Mouse (Mus musculus) urinary bladder, postnatal 14 days (tissue): ENCODE measurements at regions not wholly inside any gene's neighbourhood (a gene's known extent, or its start where the extent isn't known, plus 50 kb on each side); places are given as distances from the start of the nearest gene placed in this dataset.

ENCODE experiments used
- DNase-seq: peaks from one replicate; pipeline ENCODE4 v3.0.0; 2021; ENCODE audit warnings: low spot score

DNA sequence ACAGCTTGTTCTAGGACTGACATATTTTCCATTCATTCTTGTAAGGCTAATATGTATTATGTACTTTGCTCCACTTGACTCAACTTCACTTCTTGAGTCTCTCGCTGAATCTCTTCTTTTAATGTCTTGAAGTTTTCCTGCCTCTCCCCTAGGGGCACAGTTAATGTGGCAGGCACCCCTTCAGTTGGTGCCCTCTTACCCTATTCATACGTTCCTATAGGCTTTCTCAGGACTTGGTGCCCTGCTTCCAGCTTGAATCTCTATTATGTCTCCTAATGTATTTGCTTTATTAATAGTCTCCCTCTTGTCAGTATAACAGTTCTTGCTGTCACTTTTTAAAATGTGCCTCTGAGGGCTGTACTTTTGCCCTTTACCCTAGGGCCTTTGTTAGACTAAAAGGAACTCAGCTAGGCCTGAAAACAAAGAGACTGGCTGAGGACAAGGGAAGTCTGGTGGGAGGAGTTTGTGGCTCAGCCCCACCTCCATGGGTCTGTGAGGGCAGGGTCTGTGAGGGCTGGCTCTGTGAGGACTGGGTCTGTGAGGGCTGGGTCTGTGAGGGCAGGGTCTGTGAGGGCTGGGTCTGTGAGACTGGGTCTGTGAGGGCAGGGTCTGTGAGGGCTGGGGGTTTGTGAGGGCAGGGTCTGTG, 362.9 kb upstream of the Nr5a2 start:
- DNase-seq = no peak

DNA sequence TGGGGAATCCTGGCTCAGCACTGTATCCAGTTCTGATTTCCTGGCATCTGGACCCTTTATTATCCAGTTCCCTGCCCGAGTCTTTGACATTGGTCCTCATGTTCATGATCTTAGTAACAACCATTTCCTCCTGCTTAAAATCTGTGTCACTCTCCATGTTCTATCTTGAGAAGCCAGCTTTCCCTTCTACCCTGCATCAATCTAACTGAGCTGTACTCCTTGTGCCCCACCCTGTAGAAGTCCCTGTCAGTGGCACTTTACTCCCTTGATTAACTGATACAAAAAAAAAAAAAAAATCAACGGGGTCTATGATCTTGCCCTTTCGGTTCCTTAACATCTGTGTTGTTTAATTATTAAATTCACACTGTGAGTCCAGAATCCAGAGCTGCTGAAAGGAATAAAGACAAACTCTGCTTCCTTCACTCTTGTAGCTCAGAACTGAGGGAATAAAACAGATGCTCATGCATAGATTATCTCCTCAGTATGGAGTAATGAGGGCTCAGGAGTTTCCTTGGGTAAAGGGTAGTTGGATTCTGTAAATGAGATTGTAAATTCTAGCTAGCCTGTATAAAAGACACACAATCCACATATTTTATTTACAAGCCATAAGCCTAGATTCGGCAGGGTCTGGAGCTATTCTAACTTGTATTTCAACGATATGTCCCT, 342.6 kb upstream of the Nr5a2 start:
- no peak for DNase-seq

DNA sequence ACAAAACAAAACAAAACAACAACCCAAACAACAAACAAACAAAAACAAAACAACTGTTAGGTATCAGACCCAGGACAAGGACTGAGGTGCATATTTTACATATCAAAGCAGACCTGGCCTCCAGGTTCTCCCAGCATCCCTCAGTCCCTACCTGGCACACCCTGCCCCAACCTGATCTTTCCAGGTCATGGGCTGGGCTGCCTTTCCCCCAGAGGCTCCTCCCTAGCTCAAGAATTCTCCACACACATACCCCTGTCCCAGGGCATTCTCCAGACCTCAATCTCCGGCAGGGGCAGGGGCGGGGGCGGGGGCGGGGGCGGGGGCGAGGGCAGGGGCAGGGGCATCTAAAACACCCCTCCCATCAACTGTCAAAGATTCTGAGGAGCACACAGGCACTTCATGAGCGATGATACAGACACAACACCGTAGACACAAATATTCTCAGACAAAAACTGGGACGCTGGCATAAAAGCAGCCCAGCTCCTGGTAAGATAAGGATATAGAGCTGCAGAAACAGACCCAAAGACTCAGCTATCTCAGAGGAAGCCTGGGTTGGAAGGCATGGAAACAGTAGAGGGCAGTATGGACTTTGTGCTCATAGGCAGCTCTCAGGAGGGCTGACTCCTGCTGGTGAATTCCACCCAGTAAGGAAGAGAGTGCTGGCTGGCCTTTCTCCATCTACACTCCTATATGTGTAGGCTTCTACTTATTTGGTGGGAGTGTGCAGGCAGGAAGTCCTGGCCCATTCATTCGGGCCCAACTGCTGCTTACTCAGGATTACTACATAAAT, 337.7 kb upstream of the Nr5a2 start:
- DNase-seq = no peak

DNA sequence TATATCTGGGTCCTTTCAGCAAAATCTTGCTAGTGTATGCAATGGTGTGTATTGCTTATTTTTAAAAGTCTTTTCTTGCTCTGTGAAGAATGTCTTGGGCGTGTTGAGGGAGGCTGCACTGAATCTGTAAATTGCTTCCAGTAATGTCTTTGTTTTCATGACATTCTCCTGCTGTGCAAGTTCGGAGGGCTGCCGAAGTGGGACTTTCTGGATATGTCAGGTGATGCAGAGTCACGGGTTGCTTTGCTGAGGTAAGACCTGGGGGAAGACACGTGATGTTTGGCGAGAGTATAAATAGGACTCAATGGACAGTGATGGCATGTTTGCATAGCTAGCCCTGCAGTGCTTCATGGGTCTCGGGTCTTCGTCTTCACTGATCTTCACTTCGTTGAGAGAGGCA, 329.2 kb upstream of the Nr5a2 start:
- DNase-seq = no peak

DNA sequence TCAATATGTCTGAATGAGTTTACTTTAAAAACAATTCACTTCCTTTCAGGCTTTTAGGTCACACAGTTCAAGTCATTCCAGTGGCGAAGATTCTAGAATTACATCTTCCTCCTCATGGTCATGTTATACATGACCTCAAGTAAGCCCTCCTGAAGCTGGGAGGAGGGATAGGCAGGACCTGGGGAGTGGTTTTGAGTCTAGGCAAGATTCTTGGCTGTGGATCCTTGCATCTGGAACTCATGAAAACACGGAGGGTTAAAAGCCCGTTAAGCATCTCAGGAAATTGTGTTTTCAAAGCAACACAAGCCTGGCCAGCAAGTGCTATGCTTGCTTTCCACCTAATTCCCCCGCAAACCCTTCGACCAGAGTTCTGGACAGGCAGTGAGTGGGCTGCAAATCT, 323.0 kb upstream of the Nr5a2 start:
- DNase-seq = no peak

DNA sequence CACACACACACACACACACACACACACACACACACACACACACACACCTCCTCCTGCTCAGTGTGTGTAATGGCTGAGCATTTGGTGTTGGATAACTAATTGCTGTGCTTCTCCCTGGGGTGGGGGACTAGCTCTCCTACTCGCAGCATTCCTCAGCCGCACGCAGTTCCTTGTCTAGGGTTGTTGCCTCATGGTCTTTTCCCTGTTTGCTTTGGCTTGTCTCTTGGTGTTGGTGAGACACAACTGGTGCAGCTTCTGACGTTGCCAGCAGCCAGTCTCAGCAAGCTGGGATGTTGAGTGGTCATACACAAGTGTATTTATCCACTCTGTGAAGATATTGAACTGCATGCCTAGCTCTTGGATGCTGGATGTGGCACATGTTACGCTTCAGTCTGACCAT, 322.2 kb upstream of the Nr5a2 start:
- DNase-seq = no peak

DNA sequence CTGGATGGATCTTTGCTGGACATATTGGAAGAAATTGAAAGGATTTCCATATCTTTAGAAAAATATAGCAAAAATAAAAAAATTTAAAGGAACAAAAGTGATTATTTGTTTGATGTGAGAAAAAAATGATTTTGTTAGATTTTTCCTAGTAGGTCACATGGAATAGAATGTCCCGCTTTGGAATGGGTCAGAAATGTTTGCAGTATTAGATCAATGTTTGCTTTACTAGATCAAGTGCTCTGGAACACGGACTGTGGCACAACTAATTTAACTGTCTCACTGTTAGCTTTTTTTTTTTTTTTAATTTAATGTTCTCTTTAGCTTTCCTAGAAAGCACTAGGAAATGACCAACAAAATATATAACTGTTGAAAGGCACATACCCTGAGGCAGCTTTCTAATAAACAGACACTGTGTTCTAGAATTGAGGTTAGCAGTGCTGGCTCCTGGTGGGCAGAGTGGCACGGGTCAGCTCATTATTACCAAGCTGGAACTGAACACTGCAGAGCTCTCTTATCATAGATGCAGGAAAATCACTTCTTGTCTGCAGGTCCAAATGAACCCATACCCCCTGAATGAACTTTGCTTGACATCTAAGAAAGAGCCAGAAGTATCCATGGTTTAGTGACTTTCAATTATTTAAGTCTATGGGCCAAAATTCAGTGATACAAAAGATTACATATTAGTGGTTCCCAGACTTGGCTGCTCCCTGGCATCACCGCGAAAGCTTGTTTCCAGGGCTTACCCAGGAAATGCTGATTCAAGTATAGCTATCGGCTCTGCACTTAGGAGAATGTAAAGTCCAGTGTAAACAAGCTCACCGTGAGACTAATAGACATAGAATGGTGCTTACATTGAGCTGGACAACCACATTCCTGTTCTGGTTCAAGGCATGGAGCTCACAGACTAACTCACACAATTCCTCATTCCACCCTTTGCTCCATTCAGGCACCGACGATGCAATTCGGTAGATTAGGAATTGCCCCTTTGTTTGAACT, 320.4 kb upstream of the Nr5a2 start:
- no peak for DNase-seq

DNA sequence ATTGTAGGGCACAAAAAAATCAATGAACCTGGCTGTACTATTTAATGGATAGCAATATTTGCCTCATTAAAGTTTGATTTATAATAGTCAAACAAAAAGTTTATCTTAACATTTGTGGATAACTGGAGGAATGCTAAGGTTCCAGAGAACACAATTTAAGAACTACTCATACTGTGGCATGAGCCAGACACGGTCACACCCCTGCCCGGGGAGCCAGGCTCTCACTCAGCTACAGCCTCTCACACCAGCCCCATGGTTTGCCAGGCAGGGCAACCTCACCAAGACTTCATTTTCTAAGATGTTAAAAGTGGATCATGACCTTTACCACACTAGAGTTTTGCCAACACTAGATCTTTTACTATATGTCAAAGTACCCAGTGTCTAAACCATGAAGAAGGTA, 319.7 kb upstream of the Nr5a2 start:
- DNase-seq = no peak

DNA sequence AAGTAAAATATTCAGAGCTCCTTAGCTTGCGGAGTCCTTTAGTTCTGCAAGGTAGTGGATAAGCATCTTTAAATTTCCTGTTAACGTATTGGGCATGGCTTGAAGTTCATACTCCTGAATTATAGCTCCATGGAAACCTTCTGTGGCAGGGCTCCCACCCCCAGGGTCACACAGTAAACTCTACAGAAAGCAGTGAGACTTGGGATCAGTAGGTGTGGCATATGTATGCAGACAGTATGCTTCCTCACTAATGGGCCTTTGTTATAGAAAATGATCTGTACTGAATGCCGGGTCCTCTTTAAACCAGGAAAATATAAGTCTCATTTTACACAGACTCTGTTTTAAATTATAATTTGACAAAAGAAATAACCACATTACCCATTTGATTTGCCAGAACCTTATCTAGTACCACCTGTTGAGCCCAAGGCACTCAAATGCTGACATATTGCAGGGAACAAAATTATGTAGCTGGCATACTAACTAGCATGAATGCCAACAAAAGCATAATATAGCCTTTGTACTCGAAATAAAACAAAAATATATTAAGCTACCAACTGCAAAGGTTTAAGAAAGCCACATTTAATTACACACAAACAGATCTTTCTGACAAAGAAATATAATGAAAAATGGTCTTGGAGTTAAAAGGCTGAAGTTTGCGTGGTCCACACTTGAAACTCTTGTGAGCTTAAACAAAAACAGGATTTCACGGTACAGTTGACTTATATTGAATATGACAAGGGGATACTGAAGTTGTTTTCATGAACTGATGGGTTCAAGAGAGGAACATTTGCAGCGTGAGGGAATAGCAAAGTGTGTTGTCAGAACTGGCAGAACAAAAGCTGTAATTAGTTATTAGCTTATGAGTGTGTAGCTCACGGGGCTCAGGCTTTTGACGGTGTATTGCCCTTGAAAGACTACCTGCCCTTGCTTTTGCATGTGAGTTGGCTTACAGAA, 310.7 kb upstream of the Nr5a2 start:
- no peak for DNase-seq

DNA sequence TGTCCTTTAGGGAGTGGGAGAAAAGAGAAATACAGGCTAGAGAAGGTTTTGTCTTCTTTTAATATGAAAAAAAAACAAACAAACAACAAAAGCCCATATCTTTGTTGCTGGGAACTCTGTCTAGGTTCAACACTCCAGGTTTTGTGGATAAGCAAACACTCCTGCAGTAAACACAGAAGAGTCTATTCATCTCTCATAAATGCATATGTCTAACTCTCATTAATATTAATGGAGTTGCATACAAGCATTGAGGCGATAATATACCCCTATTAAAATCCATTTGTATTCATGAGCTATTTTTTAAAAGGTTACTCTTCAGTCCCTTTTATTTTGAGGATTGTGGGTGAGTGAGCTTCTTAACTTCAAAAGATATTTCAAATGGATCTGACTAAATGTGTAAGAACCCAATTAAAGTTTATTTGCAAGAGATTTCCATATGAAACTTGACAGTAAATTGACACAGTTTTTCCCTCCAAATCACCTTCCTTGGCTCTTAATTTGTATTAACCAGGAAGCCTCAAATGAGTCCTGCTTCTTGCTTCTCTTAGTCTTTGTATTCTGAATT, 302.6 kb upstream of the Nr5a2 start:
- no peak for DNase-seq

DNA sequence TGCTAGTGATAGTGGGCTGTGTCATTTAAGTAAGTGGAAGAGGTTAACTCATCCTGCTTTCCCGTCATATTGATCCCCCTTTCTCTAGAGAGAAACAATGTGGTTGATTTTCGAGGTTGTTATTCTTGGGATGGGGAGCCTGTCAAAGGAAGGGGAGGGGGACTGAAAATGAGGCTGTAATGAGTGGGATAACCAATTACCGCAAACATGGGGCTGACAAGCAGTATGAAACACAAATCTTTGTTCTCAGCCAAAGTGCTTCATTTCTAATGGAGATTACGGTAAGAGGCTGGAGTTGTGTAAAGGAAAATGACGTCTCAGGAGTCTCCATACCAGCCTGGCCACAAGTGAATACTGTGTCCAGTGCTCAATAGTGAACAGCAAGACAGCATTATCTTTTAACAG, 301.9 kb upstream of the Nr5a2 start:
- DNase-seq = no peak

DNA sequence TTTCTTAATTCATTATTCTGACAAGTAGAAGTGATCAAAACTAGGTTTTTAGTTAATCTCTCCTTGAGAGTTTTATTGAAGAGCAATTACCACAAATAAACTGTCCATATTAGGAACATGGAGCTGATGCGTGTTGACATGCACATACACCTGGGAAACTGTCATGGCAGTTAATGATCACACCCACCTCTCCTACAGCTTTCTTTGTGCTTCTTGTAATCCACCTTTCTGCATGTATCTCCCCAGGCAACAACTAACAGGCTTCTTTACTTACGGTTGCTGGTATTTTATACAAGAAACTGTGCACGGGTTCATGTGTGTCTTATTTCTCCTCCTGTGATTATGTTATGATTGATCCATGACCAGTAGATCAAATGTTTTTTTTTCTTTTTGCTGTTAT, 296.0 kb upstream of the Nr5a2 start:
- DNase-seq = no peak

DNA sequence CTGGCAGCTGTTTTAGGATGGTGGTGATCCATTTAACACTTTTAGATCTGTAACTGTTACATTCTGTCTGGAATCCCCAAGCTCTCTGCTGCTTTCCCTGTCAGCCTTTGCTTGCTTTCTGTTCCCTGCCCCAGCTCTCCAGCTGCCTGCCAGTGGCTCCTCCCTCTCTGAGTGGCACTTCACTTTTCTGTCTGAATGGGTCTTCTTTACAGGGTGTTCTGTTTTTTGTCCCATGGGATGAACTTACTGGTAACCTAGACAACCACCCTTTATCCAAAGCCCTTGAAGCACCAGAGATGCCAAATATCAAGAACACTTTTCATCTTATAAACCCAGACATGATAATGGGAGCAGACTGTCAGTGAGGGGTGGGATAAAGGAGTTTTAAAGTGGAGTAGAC, 294.8 kb upstream of the Nr5a2 start:
- no peak for DNase-seq

DNA sequence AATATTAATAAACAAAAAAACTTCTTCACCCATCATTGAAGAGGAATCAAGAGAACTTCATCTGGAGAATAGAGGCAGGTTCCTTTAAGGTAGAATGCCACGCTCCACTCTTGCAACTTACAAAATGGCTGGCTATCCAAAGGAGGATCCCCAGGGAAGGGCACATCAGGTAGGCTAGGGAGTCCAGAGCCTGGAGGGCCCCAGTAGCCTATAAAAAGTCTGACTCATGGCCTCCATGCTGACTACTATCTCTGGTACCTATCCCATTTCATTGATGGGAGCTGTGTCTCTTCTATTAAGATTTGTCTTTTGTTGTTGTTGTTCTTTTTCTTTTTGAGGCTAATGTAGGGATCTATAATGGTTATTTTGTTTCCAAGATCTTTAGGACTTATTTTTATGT, 294.4 kb upstream of the Nr5a2 start:
- DNase-seq = no peak

DNA sequence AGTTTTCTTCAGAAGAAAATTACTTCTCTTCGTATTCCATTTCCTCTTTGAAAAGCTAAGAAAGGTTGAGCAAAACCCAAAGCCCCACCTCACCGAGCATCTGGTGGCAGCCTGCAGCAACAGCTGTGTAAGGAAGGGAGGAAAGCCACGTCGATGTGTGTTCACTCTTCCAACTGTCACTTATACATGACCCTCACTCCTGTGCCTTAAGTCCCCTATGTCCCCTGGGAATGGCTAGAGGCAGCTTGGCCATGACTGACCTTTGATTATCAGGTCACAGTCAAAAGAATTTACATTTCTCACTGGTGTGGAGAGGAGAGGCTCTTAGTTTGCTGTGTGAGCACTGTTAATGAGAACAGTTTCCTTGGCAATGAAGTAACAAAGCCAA, 266.8 kb upstream of the Nr5a2 start:
- no peak for DNase-seq

DNA sequence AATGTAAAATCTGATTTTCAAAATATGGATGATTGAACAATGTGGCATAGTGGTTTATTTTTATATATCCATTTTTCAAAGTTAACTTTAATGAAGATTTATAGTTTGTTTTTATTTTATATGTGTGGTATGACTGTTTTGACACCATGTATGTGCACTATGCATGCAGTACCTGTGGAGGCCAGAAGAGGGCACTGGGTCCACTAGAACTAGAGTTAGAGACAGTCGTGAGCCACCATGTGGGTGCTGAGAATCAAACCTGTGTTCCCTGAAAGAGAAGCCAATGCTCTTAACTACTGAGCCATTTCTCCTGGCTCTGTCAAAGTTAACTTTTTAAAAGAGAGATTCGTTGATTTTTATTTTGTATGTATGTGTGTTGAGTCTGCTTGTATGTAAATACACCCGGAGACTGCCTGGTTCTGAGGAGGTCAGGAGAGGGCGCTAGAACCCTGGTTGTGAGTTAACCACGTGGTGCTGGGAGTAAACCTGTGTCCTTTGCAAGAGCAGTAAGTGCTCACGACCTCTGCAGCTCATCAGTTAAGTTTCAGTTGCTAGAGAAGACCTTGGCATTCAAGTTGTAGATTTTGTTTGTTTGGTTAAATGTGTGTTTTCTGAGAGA, 266.3 kb upstream of the Nr5a2 start:
- no peak for DNase-seq

DNA sequence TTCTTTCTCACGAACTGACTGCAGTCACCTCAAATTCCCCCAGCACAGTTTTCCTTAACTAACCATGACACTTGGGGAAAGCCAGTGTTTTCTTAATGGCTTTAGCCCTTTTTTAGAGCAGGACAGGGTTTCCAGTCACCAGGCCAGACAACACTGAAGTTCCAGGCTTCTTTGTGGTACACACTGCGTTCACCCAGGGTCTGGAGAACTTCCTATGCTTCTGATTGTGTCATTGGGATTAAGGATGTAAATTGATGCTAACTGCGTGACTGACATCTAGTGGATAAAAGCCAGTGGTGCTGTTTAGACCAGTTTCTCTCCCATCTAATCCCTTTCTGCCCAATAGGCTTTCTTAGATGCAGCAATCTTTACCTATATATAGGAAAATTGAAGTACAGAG, 265.2 kb upstream of the Nr5a2 start:
- DNase-seq = no peak

DNA sequence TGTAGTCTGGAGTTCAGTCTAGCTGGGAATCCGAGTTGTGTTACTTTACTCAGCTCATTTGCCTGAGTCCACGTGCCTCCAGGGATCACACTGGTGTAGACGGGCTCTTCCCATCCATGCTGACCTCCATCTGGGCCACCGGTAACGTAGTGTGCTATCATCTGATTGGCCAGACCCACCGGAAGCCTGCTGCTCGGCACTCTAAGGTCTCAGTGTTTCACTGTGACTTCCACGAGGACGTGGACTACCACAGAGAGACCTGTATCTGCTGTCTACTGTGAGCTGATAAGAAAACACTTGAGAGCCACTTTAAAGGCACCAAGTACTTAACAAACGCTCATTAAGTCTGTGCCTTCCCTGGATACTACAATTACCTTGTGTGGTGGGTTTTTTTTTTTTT, 262.8 kb upstream of the Nr5a2 start:
- DNase-seq = no peak

DNA sequence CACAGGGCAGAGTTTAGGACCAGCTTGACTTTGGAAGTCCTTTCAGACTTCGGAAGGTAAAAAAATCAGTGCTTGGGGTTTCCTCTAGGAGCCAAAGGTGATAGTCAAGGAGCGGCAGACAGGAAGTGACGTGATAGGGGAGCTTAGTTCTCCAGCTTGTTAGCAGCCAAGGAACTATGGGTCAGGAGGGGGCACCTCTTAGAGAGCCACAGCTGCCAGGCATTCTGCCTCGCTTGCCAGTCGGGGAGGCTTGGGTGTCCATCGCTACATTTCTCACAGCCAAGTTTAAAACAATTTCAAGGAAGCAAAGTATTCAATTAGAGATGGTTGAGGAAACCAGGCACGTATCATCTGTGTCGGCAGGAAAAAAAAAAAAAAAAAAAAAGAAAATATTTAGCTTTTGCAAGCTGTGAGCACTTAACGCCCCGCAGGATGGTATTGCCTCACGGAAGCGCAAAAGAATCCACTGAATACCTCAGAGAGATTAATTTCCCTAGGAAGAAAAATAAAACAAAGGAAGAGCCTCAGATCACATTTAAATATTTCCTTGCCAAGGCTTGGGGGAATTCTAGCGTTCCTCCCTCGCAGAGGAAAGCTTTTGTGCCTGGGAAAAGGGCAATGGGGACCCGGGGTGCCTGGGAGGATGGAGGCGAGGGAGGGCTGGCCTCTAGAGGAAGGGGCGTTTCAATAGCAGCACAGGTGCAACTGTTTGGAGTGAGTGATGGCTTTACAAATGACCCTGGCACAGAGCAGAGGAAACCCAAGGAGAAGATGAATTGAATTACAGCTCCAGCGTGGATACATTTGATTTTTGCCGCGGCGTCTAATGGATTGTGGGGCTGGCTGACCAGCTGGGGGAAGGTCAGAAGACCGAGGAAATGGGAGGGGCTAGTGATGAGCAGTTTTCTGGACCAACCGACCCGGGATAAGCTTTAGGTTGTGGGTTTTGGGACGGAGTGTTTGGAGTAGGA, 261.1 kb upstream of the Nr5a2 start:
- no peak for DNase-seq
